Mouse (Mus musculus) limb, embryonic 10.5 days (tissue): ENCODE results near the gene Ndufc1. TPM values are rescaled to one million over a fixed set of nuclear protein-coding genes. Genes with fewer than 3 reads are reported as not detected.
A peak's percentile ranks its signal among the peaks of the same experiment; 100 is the strongest.
"Not testable (repeated sequence)": the region's sequence is repeated elsewhere in the genome, so short reads cannot be mapped to it uniquely, and the experiment has no call there.

Source experiments
- DNase-seq: peaks from one replicate; pipeline ENCODE4 v3.0.0-alpha.2; 2017; ENCODE audit warnings: low spot score
- H3K27ac ChIP-seq: fragments of 300-500 bp; sonication (generic); 2 replicates; pipeline ENCODE4 v1.5.1; 2016; ENCODE audit warnings: mild to moderate bottlenecking
- H3K27me3 ChIP-seq: fragments of 300-500 bp; sonication (generic); 2 replicates; pipeline ENCODE4 v1.6.1; 2016; ENCODE audit warnings: low read depth, mild to moderate bottlenecking; ENCODE audit not compliant: poor library complexity, severe bottlenecking
- H3K36me3 ChIP-seq: fragments of 300-500 bp; sonication (generic); 2 replicates; pipeline ENCODE4 v1.6.1; 2016; ENCODE audit warnings: mild to moderate bottlenecking, moderate library complexity
- H3K4me1 ChIP-seq: fragments of 300-500 bp; sonication (generic); 2 replicates; pipeline ENCODE4 v1.6.1; 2016
- H3K4me3 ChIP-seq: fragments of 300-500 bp; sonication (generic); 2 replicates; pipeline ENCODE4 v1.5.1; 2016; ENCODE audit warnings: mild to moderate bottlenecking, moderate library complexity
- H3K9me3 ChIP-seq: fragments of 300-500 bp; sonication (generic); replicated peaks from 2 replicates; pipeline ENCODE4 v1.6.1; 2016; ENCODE audit warnings: mild to moderate bottlenecking
- WGBS: fragments of 180-500 bp; shearing (Covaris S2); methylation state at CpG from one replicate; pipeline ENCODE4 v1.1.7; 2016; 5-methylcytosine and 5-hydroxymethylcytosine counted together
- polyA plus RNA-seq: library from polyadenylated mRNA; unstranded; fragments of >200 nt; fragmentation: Nextera tagmentation; extraction: Ambion mirVana; gene quantifications from 2 replicates; pipeline ENCODE4 v1.2.1, GENCODE M21; 2016

Ndufc1 gene
- 565 and 602 TPM in 2 replicates for polyA plus RNA-seq

GRCm38 (mm10) chr3:51408561-51409183, at the start of gene Ndufc1:
Gene Ndufc1, minus strand, starts transcription at chr3:51408988.
- peaks cover 34% of the 10 kb centered on the region for H3K36me3 ChIP-seq
- peak within 1 kb of the TSS; percentile 72 for H3K4me3 ChIP-seq
- H3K27ac ChIP-seq, result peak within 1 kb of the TSS; percentile 92
- WGBS, result under 1% methylated on average over 40 of the region's 40 CpGs
- DNase-seq, result peak; percentile 100
- no peaks in the 10 kb centered on the region for H3K9me3 ChIP-seq
- peaks cover 8% of the 10 kb centered on the region for H3K4me1 ChIP-seq
- no peaks in the 10 kb centered on the region for H3K27me3 ChIP-seq

- H3K4me3 ChIP-seq, result no peak overlapping the region
- no peaks in the 10 kb centered on the region for H3K9me3 ChIP-seq
- 92% methylated on average over 3 of the region's 3 CpGs for WGBS
- no peaks in the 10 kb centered on the region for H3K4me1 ChIP-seq
- peaks cover 63% of the 10 kb centered on the region for H3K36me3 ChIP-seq
- DNase-seq, result no peak
- no peaks in the 10 kb centered on the region for H3K27me3 ChIP-seq
- H3K27ac ChIP-seq, result no peak overlapping the region
Observed at GRCm38 (mm10) chr3:51434871-51435595, 26.2 kb upstream of the Ndufc1 start.

- peaks cover 58% of the 10 kb centered on the region for H3K36me3 ChIP-seq
- H3K27ac ChIP-seq, H3K4me1 ChIP-seq, DNase-seq, H3K9me3 ChIP-seq, H3K4me3 ChIP-seq, H3K27me3 ChIP-seq: not testable (repeated sequence)
- 88% methylated on average over 5 of the region's 5 CpGs for WGBS
Observed at GRCm38 (mm10) chr3:51434364-51434763, 25.6 kb upstream of the Ndufc1 start.

- H3K27me3 ChIP-seq, result no peaks in the 10 kb centered on the region
- no peak for DNase-seq
- H3K4me1 ChIP-seq, result no peaks in the 10 kb centered on the region
- H3K36me3 ChIP-seq, result peaks cover 12% of the 10 kb centered on the region; the same call in 1 of the 2 replicates
- no peaks in the 10 kb centered on the region for H3K9me3 ChIP-seq
- H3K4me3 ChIP-seq, result no peak overlapping the region
- no peak overlapping the region for H3K27ac ChIP-seq
Observed at GRCm38 (mm10) chr3:51425394-51425793, 16.6 kb upstream of the Ndufc1 start.

GRCm38 (mm10) chr3:51421921-51422320, 13.1 kb upstream of the Ndufc1 start:
- Histone ChIP-seq H3K9me3 (no peaks in the 10 kb centered on the region), H3K4me1 (peaks cover 7% of the 10 kb centered on the region), H3K27ac (no peak overlapping the region), H3K36me3 (peaks cover 21% of the 10 kb centered on the region), H3K27me3 (no peaks in the 10 kb centered on the region), H3K4me3 (no peak overlapping the region)
- WGBS, result 90% methylated on average over 3 of the region's 3 CpGs
- DNase-seq, result no peak

GRCm38 (mm10) chr3:51417966-51418365, 9.2 kb upstream of the Ndufc1 start:
- DNase-seq, result no peak
- H3K4me1 ChIP-seq, result peaks cover 15% of the 10 kb centered on the region
- no peaks in the 10 kb centered on the region for H3K27me3 ChIP-seq
- H3K9me3 ChIP-seq, result no peaks in the 10 kb centered on the region
- H3K27ac ChIP-seq, result no peak overlapping the region
- H3K36me3 ChIP-seq, result peaks cover 17% of the 10 kb centered on the region
- H3K4me3 ChIP-seq, result peak overlapping the region; percentile 100
- 80% methylated on average over 2 of the region's 2 CpGs for WGBS

GRCm38 (mm10) chr3:51417485-51417884, 8.7 kb upstream of the Ndufc1 start:
- peaks cover 17% of the 10 kb centered on the region for H3K36me3 ChIP-seq
- H3K4me3 ChIP-seq, result peak overlapping the region; percentile 100
- peaks cover 15% of the 10 kb centered on the region for H3K4me1 ChIP-seq
- DNase-seq, result no peak
- WGBS, result 49% methylated on average over 2 of the region's 2 CpGs
- H3K9me3 ChIP-seq, result no peaks in the 10 kb centered on the region
- H3K27ac ChIP-seq, result no peak overlapping the region
- H3K27me3 ChIP-seq, result no peaks in the 10 kb centered on the region

- Histone ChIP-seq H3K27ac (peak overlapping the region; percentile 97), H3K4me3 (peak overlapping the region; percentile 100), H3K9me3 (no peaks in the 10 kb centered on the region), H3K36me3 (peaks cover 17% of the 10 kb centered on the region), H3K27me3 (no peaks in the 10 kb centered on the region), H3K4me1 (peaks cover 15% of the 10 kb centered on the region)
- no peak for DNase-seq
- WGBS, result 11% methylated on average over 8 of the region's 8 CpGs
Observed at GRCm38 (mm10) chr3:51417135-51417458, 8.3 kb upstream of the Ndufc1 start.

- Histone ChIP-seq H3K27ac (peak overlapping the region; percentile 97), H3K4me1 (peaks cover 15% of the 10 kb centered on the region), H3K4me3 (peak overlapping the region; percentile 100), H3K36me3 (peaks cover 14% of the 10 kb centered on the region), H3K9me3 (no peaks in the 10 kb centered on the region), H3K27me3 (no peaks in the 10 kb centered on the region)
- WGBS, result under 1% methylated on average over 63 of the region's 68 CpGs
- peak; percentile 72 for DNase-seq
Observed at GRCm38 (mm10) chr3:51416364-51417134, 7.8 kb upstream of the Ndufc1 start.

- H3K27ac ChIP-seq, result peak overlapping the region; percentile 97
- no peak for DNase-seq
- WGBS, result under 1% methylated on average over 30 of the region's 30 CpGs
- peak overlapping the region; percentile 100 for H3K4me3 ChIP-seq
- no peaks in the 10 kb centered on the region for H3K27me3 ChIP-seq
- H3K36me3 ChIP-seq, result peaks cover 11% of the 10 kb centered on the region
- peaks cover 15% of the 10 kb centered on the region for H3K4me1 ChIP-seq
- H3K9me3 ChIP-seq, result no peaks in the 10 kb centered on the region
Observed at GRCm38 (mm10) chr3:51416073-51416363, 7.2 kb upstream of the Ndufc1 start.

- H3K4me3 ChIP-seq, result peak within 1 kb of the TSS; percentile 100
- peaks cover 15% of the 10 kb centered on the region for H3K4me1 ChIP-seq
- peak within 1 kb of the TSS; percentile 97 for H3K27ac ChIP-seq
- WGBS, result 6% methylated on average over 43 of the region's 43 CpGs
- peaks cover 9% of the 10 kb centered on the region; the same call in 1 of the 2 replicates for H3K36me3 ChIP-seq
- H3K9me3 ChIP-seq, result no peaks in the 10 kb centered on the region
- peak; percentile 96 for DNase-seq
- H3K27me3 ChIP-seq, result no peaks in the 10 kb centered on the region
Observed at GRCm38 (mm10) chr3:51415098-51416072, 6.6 kb upstream of the Ndufc1 start, which contains the start of gene Naa15. Gene Naa15, plus strand, starts transcription at chr3:51415148.

GRCm38 (mm10) chr3:51413276-51413675, 4.5 kb upstream of the Ndufc1 start:
- 89% methylated on average over 1 of the region's 1 CpGs for WGBS
- Histone ChIP-seq H3K4me1 (peaks cover 15% of the 10 kb centered on the region), H3K27ac (no peak overlapping the region), H3K4me3 (no peak overlapping the region), H3K36me3 (no peaks in the 10 kb centered on the region), H3K9me3 (no peaks in the 10 kb centered on the region), H3K27me3 (no peaks in the 10 kb centered on the region)
- DNase-seq, result no peak
